Mouse (Mus musculus): ENCODE data around the gene Tor1aip1.

DNA sequence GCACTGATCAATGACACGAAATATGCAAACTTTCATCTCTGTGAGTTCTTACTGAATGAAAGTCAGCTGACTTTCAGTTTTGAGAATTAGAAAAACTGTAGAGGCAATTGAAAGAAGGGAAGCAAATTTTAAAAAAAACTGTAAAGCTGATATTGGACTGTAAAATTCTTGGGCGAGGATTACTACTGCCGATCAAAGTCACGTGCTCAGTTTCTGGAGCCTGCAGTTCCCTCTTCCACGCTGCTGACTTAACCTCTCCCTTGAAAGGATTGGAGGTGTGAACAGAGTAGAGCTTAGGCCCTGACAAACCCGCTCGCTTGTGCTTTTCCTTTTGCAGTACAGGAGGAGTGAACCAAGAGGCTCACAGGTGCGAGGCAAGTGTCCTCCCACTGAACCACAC is 33.9 kb downstream of the Tor1aip1 start:
- no peak for TF ChIP-seq CTCF (IDR thresholded peaks at IDR 0.05; ENCODE audit: low read depth)
- TF ChIP-seq EP300 (IDR thresholded peaks at IDR 0.05; ENCODE audit: low read depth): no peak
